Mouse (Mus musculus) megakaryocyte, embryonic 14.5 days (primary cell): Measurements from ENCODE around the gene Crtc1.

ENCODE experiments used
- FLI1 ChIP-seq: IDR thresholded peaks from 2 replicates; pipeline ENCODE4 v1.6.1; 2012; ENCODE audit warnings: low read length, inconsistent platforms, mixed read lengths
- GATA1 ChIP-seq: IDR thresholded peaks from 3 replicates; pipeline ENCODE4 v1.6.1; 2012; ENCODE audit warnings: mixed read lengths, low read length, inconsistent platforms, borderline replicate concordance

- TF ChIP-seq GATA1 = no peak
- no peak for TF ChIP-seq FLI1
Observed at GRCm38 (mm10) chr8:70488931-70489470, 49.6 kb upstream of the Crtc1 start.
